Mouse (Mus musculus) lung, adult 2 months (tissue): ENCODE data around the gene Elp6.

ENCODE experiments used
- CTCF ChIP-seq: fragments of 200-500 bp; IDR thresholded peaks from 2 replicates; pipeline ENCODE4 v1.5.1; 2011; ENCODE audit warnings: mild to moderate bottlenecking, low read length, control low read depth; ENCODE audit not compliant: insufficient read depth
- POLR2A ChIP-seq: fragments of 200-500 bp; IDR thresholded peaks from 2 replicates; pipeline ENCODE4 v1.6.1; 2011; ENCODE audit warnings: low read depth, mild to moderate bottlenecking, control low read depth, low read length, borderline replicate concordance; ENCODE audit errors: extremely low read depth

GRCm38 (mm10) chr9:110351932-110352632 lies 47.1 kb downstream of the Elp6 start:
- TF ChIP-seq CTCF = no peak
- no peak for TF ChIP-seq POLR2A
